Mouse (Mus musculus): ENCODE results near the gene Akap6.

Akap6 gene

DNA sequence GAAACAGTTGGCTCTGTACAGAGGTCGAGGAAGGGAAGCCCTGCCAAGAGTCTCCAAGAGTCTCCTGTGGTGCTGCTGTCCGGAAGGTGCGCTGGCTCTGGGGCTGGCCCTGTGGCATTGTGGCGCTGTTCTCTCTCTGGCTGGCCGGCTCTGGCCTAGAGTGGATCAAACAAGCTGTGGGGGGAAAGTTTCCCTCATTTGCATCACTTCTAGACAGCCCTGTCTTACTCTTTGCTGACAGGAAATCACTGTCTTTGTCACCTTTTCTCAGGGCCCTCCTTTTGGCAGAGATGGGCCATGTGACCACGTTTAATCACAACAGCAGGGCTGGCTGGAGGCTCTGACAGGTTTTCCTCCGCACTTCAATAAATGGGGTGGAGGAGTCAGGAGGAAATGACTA is 333.6 kb downstream of the Akap6 start:
- DNase-seq (ENCODE audit: low read depth, low spot score), result no peak

DNA sequence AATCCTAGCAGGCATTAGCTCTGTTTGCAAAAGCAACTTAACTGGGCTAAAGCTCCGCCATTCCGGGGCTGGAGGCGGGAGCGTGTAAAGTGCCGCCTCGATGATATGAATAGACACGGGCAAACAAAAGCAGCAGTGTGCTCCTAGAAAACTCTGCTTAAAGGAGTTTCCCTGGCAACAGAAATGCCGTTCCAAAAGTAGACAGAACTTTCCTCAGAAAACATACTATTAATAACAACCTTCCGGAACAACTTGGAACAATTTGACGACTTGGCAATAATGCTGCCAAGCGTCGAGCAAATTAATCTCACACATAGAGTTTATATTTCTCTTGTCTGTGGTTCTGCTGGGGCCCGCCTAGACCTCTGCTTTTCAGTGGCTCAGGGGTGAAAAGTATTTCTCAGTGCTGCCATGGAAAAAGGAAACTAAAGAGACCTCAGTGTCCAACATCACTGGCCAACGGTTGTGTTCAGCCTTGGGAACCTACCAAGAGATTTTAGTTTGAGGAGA is 334.3 kb downstream of the Akap6 start:
- DNase-seq (ENCODE audit: low read depth, low spot score), result no peak

DNA sequence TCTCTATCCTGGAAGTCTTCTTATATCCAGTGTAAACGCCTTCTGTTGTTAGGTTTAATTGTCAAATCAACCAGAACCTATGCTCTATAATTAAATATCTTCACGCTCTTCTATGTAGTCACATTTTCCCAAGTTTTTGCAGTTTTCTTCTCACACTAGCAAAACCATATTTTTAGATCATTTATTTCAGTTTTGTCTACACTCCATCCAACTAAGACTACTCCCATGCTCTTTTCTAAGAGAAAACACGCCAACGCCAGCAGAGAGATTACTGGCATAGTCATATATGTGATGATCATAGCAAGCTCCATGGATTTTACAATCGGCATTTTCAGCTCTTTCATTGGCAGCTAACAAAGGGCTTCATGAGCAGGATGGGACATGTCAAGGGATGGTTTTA is 341.5 kb downstream of the Akap6 start:
- DNase-seq (ENCODE audit: low read depth, low spot score), result no peak

DNA sequence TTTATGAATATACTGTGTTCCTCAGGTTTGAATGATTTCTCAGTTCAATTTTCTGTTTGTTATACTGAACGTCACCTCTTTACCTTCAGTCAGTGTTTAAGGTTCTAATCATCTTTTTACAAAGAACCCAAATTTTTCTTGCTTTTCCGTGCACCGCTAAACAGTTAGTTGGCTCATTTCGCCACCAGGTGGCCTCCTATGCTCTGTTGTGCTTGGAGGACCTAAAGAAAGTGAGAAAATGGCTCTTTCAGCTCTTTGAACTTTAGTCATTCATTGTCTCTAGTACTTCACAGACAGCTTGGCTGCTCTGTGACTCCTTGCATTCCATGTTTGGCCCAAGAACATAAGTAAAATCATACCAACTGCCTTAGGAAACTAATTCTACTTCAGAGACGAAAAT is 343.6 kb downstream of the Akap6 start:
- DNase-seq (ENCODE audit: low read depth, low spot score), result peak; percentile 20

DNA sequence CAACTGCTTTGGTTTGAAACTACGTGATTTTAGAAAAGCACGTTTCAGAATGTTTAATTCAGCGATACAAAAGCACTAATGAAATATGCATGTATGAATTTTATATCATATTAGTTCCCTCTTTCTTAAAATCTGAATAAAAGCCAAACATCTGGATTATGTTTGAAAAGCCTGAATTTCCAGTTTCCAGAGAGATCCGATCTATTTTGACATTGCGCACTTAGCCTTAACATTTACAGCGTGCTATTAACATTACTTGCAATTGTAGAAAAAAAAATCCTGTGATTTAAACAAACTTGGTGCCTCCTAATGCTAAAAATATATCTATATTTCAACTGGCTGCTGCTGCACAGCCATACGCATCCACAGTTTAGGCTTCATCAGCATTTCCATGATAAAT is 358.4 kb downstream of the Akap6 start:
- no peak for DNase-seq (ENCODE audit: low read depth, low spot score)

DNA sequence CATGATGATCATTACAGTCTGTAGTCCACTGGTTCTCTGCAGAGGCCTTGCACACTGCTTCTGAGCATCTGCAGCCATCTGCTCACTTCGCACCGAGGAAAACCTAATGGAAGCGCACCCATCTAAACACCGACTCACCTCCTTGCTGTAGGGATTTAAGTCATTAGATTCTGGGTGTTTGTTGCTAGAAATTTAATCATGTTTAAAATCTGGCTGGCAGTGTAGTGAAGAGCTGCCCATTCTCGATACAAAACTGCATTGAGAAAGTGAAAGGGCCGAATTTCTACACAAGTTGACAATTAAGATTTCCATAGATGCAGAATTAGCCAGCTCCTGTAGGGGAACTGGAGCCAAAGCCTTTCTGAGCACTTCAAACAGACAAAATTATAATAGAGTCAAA is 361.7 kb downstream of the Akap6 start:
- no peak for DNase-seq (ENCODE audit: low read depth, low spot score)

DNA sequence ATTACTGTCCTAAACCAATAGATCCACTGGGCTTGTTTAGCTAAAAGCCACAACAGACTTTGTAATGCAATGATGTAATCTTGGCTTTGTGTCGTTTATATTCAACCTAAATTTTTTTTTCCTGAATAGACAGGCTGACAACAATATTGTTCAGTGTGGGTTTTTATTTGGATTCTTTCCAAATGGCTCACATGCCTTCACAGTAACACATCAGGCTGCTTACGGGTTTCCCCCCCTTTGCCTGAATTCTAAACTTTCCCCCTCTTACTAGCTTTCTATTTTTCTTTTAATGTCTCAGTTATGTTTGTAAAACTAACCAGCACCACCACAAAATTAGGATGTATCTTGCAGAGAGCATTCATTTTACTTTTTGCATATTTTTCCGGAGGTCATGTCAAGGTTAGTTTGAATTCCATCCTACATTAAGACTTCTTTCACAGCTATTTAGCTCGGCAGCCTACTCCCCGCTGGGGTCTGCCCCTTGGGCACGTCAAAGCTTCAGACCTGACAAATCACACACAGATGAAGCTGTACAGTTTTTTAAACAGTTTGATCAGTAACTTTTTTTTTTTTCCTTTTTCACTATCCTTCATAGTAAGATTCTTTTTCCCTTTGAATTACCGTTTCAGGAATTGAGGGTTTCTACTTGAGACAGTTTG is 362.4 kb downstream of the Akap6 start:
- no peak for DNase-seq (ENCODE audit: low read depth, low spot score)

DNA sequence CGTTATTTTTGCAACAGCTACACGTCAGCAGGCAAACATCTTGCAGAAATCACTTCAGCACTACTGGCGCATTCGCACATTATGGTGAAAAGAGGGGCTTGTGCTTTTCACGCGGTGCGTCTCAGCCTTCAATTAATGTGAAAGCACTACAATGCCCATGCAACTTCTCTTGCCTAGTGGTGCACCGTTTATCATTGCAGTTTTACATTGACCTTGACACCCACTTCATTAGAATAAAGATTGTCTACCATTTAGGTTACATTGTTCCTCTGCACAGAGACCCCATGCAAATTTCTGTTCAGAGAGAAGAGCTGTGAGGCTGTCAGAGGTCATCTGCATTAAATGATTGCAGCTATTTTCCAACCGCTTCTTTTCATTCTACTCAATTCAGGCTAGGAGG is 363.8 kb downstream of the Akap6 start:
- no peak for DNase-seq (ENCODE audit: low read depth, low spot score)

DNA sequence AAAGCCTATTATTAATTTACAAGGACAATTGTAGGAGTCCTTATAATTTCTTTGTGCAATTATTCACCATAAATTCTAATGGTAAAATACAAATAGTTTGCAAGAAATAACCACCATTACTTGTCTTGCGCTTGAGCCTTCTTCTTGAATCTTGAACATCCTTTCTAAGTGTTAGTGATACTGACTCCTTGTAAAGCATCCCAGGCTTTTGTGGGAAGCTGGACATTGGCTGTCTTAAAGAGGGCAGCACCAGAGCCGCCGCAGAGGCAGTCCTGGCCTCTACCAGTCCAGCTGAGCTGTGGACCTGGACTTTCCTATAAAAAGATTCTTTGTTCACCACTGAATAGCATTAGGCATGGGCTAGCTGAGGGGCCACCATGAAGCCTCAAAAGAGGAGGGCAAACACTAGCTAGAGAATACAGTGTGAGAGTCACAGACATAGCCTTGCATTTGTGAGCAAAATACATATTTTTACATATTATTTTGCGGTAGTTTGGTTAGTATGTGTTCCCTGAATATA is 365.1 kb downstream of the Akap6 start:
- no peak for DNase-seq (ENCODE audit: low read depth, low spot score)

DNA sequence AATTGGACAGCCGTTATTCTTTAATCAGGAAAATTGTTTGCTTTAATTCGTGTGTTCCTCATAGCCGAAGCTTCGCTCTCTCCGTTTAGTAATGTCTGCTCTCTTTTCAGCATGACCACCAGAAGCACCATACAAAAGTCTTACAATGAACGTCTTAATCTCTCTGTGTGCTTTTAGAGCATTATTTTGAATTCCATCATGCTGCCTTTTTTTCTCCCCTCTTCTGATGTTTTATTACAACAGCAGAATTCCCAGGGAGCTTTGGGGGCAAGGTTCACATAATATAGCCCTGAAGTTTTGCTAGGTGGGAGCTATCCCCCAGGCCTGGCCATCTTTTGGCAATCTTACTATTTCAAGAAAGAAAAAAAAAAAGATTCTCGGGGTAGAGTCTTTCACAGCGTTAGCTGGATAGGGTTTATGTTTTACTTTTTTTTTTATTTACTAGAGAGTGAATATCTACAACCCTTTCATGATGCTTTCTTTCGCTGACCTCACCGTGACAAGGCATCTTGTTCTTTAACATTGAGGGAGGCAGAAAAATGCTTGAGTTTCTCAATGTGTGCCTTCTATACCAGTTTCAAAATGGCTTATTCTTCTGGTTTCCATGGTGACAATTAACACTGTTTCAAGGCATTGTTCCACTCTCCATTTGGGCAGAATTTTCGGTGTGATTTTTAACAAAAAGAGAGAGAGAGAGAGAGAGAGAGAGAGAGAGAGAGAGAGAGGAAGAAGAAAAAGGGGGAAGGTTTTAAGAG is 366.0 kb downstream of the Akap6 start:
- no peak for DNase-seq (ENCODE audit: low read depth, low spot score)

DNA sequence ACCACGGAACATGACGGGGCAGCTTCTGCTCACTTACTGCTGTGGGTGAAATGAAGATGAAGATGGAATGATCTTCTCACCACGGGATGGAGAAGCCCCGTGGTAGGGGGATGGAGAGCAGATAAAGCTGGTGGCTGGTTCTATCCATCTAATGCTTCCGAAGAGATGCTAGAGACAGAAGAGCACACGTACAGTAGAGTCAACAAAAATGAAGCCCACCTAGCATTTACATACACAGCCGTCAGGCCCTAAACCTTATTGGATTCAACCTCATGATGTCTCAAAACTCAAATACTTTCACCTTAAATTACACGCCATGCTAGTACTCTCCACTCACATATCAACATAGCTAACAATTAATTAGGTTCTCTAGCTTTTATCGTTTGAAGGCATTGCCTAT is 367.1 kb downstream of the Akap6 start:
- no peak for DNase-seq (ENCODE audit: low read depth, low spot score)

DNA sequence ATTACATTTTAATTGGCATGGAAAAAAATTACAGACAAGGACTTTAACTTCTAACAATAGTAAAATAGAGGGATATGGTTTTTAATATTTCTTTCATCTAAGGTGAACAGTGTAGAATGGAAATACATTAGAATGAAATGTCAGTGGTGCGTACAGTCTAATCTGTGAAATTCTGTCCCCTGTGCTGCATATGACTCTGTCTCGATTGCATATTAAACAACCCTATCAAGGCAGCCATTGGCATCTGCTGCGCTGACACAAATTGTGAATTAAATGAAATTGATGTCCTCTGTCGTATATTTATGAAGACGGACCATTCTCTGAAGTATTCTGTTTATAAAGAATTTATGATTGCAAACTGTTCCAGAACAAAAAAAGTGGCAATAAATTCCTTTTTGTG is 371.7 kb downstream of the Akap6 start:
- DNase-seq (ENCODE audit: low read depth, low spot score), result no peak

DNA sequence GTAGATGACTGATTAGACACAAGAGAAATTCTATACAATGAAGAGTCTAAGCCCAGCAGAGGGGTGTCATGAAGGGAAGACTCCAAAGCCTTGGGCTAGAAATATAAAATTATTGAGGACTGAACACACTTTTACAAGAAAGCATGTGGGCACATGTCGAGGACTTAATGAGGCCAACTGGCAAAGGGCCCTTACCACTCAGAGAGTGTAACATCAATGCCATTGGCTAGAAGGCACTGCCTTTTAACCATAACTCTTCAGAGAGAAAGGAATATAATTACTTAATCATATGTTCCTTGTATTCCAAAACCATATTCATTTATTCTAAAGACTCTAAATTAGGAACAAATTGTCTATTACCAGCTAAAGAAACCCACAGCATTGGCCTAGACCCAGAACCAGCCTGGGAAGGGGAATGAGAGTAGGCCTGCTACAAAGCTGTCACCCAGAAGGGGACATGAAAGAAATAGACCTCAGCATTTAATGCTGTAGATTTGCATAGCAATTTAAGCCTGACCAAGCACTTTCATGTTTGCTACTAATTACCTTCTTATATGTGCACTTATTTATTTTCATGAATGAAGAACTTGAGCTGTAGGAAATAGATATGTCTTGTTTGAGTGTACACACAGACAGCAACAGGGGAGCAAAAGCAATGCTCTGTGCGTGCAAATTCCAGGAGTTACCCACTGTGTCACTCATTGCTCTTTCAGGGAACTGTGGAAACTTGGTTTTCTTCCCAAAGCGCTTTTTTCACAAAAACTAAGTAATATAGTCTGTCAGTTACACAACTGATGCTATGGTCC is 377.6 kb downstream of the Akap6 start:
- no peak for DNase-seq (ENCODE audit: low read depth, low spot score)

DNA sequence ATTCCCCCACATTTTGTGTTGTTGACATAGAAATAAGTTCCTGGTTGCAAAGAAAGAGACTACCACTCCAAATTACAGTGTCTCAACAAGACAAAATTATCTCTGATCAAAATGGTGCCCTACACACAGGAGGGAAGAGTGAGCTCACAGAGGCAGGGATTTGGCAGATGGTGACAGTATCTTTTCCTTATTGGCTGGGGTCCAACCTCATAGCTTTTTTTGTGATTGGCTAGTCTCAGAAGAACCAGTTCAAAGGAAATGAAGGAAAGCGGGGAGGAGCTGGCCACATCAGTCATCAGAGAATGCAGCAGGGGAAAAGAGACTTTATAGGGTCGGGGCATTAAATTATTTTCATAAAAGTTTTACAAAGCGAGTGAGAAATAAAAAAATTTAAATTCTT is 386.6 kb downstream of the Akap6 start:
- no peak for DNase-seq (ENCODE audit: low read depth, low spot score)

DNA sequence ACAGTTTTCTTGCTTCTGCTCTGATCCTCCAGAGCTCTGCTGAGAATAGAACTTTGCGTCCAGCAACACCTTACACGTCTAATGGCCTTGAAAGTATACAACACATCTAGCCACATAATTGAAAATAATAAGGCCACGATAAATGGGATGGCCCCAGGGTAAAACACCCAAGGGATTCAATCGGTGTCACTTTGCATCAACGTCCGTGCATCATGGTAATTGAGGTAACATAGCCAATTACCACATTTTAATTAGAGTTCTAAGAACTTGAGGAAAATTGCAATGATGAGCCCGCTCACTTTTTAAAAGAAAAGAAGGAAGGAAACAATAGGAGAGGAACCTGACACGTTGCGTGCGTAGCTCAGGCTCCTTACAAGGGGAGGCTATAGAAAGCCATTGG is 413.1 kb downstream of the Akap6 start:
- DNase-seq (ENCODE audit: low read depth, low spot score), result no peak

DNA sequence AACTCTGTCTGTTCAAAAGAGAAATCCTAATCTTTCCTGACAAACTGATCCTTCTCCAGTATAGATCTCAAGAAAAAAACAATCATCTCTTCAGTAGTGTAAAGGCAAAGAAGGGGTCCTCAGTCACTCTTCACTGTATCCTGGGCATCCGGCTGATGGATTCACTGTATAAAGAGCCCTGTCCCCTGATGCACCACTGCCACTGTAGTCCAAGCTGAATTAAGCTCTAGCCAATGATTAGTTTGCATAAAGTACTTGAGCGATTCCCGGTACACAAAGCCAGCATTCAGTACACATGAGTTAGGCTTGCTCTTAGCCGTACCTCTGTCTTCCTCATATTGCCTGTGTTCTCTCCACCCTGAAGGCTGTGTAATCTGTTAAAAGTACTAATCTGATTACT is 420.2 kb downstream of the Akap6 start:
- DNase-seq (ENCODE audit: low read depth, low spot score), result no peak

DNA sequence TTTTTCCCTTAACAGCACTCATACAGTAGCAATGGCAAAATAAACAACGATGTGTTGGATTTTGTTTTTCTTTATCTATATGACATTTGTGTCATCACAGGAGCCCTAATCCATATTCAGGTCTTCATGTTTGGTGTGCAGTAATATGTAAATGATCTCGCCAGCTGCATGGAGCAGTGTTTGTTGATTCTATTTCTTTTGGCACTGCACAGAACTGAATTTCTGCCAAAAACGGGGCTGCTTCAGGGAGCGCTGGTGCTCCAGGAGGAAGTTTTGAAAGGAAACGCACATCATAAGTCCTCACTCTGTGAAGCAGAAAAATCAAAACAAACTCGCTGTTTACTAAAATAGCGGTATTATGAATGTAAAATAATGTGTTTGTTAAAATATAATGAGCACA is 424.9 kb downstream of the Akap6 start:
- no peak for DNase-seq (ENCODE audit: low read depth, low spot score)

DNA sequence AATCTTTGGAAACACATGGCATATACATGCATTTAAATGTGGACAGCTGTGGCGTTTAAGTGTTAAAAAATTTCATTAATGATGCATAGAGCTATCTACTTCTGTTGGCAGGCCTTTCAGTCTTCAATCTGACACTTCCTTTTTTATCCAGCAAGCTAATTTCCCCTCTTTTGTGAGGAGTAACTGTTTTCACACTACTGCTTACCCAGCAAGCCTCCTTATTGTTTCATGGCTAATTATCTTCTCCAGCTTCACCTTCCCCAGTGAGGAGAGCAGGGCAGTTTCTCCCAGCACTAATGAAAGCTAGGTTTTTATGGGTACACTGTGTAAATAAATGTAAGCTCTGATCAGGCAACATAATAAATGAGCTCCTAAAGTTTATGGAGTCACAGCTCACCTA is 425.5 kb downstream of the Akap6 start:
- DNase-seq (ENCODE audit: low read depth, low spot score), result no peak

DNA sequence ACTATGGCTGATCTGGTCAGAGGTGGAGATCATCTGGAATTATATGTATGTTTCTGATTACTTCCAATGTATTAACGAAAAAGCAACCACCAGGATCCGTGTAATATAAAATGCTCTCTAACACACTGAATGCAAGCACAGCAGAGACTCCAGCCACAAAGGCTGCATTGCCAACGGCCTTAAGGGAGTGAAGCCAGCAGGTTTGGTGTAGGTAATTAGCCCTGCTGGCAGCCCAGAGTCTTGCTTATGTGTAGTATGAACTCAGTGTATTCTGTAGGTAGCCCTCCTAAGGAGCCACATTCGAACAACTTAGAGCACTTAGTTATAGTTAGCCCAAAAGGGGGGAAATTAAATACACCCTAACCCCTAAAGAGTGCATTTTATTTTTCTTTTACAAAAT is 426.1 kb downstream of the Akap6 start:
- DNase-seq (ENCODE audit: low read depth, low spot score), result no peak

DNA sequence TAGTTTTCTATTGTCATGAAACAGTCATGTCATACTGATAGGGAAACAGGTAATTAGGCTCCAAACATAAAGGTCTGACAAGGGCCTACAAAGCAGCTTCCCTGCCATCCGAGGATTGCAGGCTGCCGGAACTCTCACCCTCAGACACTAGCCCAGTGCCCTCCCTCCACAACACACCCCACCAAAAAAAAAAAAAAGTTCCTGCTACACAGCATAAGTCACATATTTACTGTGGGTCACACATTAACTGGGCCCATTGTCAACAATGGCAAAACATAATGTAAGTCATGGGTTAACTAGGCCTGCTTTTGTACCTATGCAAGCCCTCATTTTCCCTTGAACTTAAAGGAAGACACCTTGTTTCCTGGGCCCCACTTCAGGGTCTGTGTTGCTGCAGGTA is 435.0 kb downstream of the Akap6 start:
- no peak for DNase-seq (ENCODE audit: low read depth, low spot score)

DNA sequence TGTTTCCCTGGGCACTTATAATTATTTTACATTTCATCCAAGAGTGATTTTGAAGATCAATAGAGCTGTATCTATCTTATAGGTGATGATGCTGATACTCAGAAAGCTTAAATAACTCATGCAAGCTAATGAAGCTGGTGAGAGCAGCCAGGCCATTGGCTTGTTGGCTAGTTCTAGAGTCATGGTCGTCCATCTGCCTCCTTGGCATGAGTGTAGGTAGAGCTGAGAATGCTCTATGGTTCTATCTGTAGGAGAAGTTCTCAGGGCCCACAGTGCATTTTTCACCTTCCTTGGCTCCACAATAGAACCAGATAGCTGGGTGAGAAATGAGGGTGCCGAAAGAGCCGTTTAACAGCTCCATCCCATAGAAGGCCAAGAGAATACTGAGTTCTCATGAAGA is 438.1 kb downstream of the Akap6 start:
- DNase-seq (ENCODE audit: low read depth, low spot score), result no peak

DNA sequence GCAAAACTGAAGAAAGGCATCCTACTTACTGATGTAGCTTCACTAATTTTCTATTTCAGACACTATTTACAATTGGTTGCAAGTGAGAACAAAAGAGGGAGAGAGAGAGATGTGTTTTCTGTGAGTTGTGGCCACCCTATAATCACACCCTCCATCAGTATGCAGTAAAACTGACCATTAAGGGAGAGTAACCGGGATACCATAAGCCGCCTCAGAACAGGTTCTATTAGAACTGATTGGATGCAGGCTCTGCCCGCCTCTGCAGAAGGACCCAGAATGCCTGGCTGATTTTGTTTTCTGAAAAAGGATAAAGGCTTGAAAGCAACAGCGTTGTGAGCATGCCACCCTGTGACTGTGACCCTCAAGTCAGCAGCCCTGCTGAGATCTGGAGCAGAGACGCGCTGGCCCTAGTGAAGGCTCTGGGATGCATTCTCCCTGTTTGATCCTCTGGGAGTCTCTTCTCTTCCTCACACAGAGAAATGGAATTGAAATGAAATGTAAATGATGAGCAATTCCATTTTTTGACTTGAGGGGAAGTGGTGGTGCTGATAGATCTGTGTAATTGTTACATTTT is 445.0 kb downstream of the Akap6 start:
- DNase-seq (ENCODE audit: low read depth, low spot score), result no peak
